Mouse (Mus musculus) central nervous system, embryonic 11.5 days (tissue): ENCODE data around the gene Ang5. TPM values are rescaled to one million over a fixed set of nuclear protein-coding genes. Genes with fewer than 3 reads are reported as not detected.

Experiments
- polyA plus RNA-seq: library from polyadenylated mRNA; depleted of rRNA; stranded (reverse); fragments of >200 nt; gene quantifications from 2 replicates; pipeline ENCODE4 v1.2.3, GENCODE M21; 2012; rRNA removed

Gene Ang5
- polyA plus RNA-seq, result not detected in 2 replicates

DNA sequence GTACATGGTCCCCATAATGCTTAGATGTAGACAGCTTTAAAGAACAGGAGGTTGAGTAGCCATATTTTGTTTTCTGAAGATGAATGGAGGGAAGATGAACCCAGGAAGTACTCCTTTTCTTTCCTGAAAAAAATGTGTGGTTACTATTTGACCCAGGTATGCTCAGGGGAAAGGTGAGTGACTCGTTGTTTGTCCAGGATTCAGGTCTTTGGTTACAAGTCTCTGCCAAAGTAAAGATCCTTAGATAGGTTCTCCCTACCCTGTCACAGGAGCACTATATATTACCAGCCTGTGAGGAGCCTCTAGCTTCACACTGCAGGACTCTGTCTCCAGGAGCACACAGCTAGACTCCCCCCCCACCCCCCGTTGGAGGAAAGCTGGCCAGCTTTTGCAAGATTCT lies at the start of gene Ang5:
Gene Ang5 (plus strand): TSS at position 301 of the 400 bp plus-strand sequence.

DNA sequence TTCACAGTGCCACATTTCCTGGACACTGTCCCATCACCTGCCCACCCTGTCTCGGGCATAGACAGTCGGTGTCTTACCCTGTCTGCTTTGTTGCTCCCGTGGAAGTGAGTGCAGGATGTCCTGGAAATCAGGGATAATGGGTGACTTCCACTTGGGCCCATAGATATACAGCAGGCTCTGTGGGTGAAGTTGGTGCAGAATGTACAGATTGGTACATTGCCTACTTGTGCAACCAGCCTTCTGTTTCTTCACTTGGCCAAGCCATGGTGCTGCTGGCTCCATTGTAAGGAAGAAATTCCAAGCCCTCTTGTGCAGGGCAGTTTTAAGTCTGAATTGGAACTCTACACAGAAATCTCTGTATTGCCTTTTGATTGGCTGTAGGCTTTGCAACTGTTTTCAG lies 33.4 kb upstream of the Ang5 start, which contains the start of gene Ear10:
Gene Ear10 (minus strand): TSS at position 101 of the 400 bp plus-strand sequence.

DNA sequence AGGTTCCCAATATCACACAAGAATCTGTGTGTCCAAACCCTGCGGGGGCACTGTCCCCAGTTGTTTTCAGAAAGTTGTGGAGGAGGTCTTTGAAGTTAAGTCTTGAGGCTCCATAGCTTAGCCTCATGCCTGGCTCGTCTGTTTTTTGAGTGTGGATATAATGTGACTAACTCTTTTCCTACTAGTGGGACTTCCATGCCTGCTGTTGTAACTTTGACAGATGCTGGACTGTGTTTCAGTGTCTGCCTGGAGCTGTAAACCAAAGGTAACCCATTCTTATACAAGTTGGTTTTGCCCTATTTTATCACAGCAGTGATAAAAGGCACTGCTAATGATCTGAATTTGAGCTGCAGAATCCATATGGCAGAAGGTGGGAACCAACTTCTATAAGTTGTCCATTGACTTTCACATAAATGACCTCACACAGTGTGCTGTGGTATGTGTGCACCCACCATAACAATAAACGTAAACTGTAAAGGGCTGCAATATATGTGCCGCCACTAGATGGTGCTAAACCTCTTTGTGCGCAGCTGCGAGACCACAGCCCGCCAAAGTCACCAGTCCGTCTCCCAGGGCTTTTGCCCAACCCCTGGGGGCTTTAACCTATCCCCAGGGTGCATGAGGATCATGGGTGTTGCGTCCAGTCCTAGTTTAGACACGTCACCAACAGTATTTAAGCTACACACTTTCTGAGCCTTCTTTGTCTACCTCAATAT lies 32.0 kb upstream of the Ang5 start, which contains the start of gene Gm8113:
Gene Gm8113 (plus strand): TSS at position 703 of the 716 bp plus-strand sequence.

DNA sequence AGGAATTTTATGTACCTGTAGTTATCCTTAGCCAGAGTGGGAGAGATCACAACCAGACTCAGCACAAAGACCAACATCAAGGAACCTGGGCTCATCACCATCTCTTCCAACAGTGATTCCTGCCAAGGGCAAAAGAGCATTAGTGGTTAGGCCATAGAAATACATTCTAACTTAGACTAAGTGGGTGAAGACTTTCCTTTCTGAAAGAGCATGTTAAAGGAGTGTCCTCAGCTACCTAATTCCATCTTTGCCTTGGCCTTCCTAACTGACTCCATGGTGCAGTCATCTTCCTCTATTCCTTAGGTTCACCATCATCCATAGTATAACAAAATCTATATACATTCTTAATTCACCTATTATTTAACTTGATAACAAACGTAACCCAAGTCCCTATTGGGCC lies 45.3 kb downstream of the Ang5 start, which contains the start of gene Ang6:
Gene Ang6 (minus strand): TSS at position 101 of the 400 bp plus-strand sequence.

Other genes starting within 250 kb of the Ang5 start
- not detected in 2 replicates for gene Gm16506, start 229.6 kb upstream of the Ang5 start, polyA plus RNA-seq
- 0.04 TPM in 1 of 2 replicates, not detected in the other for gene Gm6526, start 209.2 kb upstream of the Ang5 start, polyA plus RNA-seq
- gene Gm8180, start 172.3 kb upstream of the Ang5 start, polyA plus RNA-seq, result not detected in 2 replicates
- gene Ear1, start 81.6 kb upstream of the Ang5 start, polyA plus RNA-seq, result 1.1 and 1.5 TPM in 2 replicates
- not detected in 2 replicates for gene Ear10, start 33.5 kb upstream of the Ang5 start, polyA plus RNA-seq
- 6.6 and 12.5 TPM in 2 replicates for gene Gm8113, start 31.7 kb upstream of the Ang5 start, polyA plus RNA-seq
- gene Ang6, start 45.2 kb downstream of the Ang5 start, polyA plus RNA-seq, result not detected in 2 replicates
- 1.8 and 2.3 TPM in 2 replicates for gene Ear2, start 145.6 kb downstream of the Ang5 start, polyA plus RNA-seq
- not detected in 2 replicates for gene Gm3327, start 166.8 kb downstream of the Ang5 start, polyA plus RNA-seq
- not detected in 2 replicates for gene Gm8212, start 240.6 kb downstream of the Ang5 start, polyA plus RNA-seq